Mouse (Mus musculus) testis, postnatal 10 days (tissue): Measurements from ENCODE around the gene Gm17067.
"Not testable (repeated sequence)": the region's sequence is repeated elsewhere in the genome, so short reads cannot be mapped to it uniquely, and the experiment has no call there.

Experiments used
- DNase-seq: peaks from one replicate; pipeline ENCODE4 v3.0.0; 2021; ENCODE audit warnings: low spot score

The Gm17067 gene

DNA sequence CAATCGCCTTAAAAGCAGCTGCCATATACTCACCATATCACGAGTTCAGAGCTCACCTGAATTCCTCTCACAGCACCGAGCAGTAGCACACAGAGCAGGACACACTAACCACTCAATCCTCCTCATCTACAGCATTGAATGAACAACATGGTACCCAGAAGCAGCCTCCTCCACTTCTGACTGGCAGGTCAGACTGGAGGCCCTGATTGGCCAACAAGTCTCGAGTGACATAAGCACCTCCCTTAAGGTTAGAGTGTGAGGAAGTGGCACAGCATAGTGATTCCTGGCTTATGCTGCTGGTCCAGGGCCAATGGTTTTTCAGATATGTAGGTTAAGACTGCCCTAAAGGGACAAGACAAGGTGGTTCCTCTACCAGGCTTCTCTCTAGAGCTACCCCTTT is at the start of gene Gm17067:
Gene Gm17067, minus strand, starts transcription at position 101 of the 400 bp plus-strand sequence.
- DNase-seq, result not testable (repeated sequence)

DNA sequence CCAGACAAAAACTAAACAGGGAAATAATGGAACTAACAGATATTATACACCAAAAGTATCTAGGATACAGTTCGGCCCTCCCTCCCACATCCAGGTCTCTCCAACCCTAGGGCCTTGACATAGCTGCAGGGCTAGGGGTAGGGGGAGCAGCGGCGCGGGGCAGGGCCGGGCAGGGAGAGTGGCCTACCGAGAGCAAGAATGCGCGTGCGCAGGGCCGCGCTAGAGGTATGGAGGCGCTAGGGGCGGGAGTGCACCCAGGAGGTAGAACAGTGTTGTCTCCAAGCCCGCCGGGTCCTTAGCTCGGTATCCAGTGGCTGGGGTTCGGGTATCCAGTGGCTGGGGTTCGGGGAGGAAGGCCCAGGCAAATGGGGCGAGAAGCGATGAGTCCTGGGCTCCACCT is 23.0 kb upstream of the Gm17067 start:
- DNase-seq, result no peak

DNA sequence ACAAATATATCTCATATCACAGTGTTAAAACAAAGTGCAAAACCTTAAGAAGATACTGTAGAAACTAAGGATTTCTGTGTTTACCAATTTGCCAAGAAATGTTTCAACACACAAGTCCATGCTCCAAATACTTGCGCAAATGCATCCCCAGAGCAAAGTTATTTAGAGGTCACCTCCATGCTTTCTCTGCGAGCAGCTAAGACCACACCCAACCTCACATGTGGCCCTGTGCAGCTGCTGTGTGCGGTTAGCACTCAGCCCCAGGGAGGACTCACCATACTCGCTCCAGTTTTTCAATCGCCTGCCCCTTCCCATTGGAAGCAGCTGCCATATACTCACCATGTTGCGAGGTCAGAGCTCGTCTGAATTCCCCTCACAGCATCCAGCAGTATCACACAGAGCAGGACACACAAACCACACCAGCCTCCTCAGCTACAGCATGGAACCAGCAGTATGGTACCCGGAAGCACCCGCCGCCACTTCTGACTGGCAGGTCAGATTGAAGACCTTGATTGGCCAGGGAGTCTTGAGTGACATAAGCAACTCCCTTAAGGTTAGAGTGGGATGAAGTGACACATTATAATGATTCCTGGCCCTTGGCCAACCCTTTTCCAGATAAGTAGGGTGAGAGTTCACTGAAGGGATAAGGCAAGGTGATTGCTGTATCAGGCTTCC is 11.9 kb upstream of the Gm17067 start:
- DNase-seq, result no peak

DNA sequence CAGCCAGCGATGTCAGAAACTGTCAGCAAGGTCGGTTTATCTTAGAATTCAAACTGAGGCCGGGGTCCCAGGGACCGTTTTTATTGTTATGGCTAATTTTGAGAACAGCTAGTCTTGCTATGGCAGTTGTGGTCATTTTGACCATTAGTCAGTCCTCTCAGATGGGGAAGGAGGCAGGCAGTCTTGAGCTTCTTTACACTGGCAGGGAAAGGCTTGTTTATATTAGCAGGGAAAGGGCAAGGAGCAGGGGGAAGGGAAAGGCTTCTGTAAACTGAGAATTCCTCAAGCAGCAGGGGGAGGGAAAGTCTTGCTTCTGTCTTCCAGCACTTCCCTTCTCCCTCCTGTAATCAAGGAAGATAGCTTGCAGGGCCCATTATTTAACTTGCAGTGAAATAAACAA is 33.6 kb downstream of the Gm17067 start:
- DNase-seq, result not testable (repeated sequence)

DNA sequence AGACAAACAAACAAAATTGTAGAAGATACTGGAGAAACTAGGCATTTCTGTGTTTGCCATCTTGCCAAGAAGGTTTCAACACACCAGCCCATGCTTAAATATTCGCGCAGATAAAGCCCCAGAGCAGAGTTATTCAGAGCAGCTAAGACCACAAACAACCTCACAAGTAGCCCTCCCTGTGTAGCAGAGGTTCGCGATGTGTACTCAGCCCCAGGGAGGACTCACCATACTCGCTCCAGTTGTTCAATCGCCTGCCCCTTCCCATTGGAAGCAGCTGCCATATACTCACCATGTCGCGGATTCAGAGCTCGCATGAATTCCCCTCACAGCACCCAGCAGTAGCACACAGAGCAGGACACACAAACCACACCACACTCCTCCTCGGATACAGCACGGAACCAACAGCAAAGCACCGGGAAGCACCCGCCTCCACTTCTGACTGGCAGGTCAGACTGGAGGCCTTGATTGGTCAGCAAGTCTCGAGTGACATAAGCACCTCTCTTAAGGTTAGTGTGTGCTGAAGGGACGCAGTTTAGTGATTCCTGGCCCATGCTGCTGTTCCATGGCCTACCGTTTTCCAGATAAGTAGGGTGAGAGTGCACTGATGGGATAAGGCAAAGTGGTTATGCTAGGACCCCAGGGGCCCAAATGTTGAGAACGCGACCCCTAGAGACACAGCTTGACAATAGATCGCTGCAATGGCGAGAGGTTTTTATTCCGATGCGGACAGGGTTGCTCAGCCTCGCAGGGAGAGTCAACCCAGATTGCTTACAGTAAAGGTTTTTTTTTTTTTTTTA is 34.3 kb downstream of the Gm17067 start, which contains the start of gene Zfp975:
Gene Zfp975, minus strand, starts transcription at position 381 of the 797 bp plus-strand sequence.
- peak; percentile 79 for DNase-seq

DNA sequence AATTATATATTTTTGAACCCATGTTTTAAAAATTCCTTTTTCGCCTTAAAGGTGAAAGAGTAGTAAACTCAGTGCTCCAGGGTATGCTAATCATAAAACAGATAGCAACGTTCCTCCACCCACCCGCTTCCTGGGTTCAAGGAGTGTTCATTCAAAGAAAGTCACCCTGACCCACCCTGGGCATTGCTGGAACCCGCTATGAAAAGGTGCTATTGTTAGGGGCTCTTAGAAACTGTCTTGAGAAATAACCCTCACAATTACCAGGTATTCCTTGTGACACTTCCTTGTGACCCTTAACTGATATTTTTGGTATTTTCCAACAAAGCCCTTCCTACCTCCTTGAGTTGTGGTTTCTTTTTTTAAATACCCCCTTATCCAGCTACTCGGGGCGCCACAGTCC is 46.7 kb downstream of the Gm17067 start:
- not testable (repeated sequence) for DNase-seq

DNA sequence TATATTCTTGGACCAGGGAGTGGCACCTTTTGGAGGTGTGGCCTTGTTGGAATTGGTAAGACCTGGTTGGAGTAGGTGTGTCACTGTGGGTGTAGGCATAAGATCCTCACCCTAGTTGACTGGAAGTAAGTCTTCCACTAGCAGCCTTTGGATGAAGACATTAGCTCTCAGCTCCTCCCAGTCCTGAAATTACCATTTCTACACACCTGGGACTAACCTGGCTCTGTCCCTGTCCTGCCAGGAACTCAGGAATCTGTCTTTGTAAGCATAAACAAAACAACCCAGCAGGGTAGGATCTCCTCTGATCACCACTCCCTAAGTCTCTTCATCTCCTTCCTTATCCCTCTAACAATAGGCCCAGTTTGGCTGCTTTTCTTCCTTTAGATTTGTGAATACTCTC is 47.2 kb downstream of the Gm17067 start:
- not testable (repeated sequence) for DNase-seq

DNA sequence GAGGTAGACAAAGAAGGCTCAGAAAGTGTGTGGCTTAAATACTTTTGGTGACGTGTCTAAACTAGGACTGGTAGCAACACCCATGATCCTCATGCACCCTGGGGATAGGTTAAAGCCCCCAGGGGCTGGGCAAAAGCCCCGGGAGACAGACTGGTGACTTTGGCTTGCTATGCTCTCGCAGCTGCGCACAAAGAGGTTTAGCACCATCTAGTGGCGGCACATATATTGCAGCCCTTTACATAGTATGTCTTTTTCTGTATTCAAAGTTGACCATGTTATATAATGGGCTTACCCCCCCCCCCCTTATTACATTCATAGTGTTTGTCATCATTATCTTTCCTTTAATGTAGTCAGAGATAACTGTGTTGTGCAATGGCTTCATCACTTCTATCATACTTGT is 66.7 kb downstream of the Gm17067 start:
- DNase-seq, result not testable (repeated sequence)
